Mouse (Mus musculus): ENCODE data around the gene Tlr7. TPM values are rescaled to one million over a fixed set of nuclear protein-coding genes. Genes with fewer than 3 reads are reported as not detected.
"Not testable (repeated sequence)": the region's sequence is repeated elsewhere in the genome, so short reads cannot be mapped to it uniquely, and the experiment has no call there.

The Tlr7 gene
- polyA plus RNA-seq, 1 experiment from 2014 or later, result 0.35 TPM

DNA sequence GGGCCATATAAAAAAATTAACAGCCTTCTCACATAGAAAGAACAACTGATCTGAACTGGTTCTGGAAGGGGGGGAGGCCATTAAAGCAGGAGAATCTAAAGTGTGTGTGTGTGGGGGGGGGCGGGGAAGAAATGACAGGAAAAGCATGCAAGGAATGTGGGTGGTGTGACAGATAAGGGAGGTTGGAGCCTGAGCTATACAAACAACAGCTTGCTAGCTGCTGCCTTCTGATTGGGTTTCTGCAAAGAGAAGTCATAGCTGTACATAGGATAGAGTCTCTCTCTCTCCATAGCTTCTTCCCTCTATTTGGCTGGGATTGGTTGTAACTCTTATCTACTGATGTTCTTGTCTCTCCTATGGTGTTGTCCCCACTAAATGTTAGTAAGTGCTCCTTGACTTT is 2.2 kb upstream of the Tlr7 start:
- peaks cover 11% of the 10 kb centered on the region for H3K27me3 ChIP-seq
- H3K4me2 ChIP-seq, result no peak overlapping the region
- no peak overlapping the region for H3K4me3 ChIP-seq
- no peak overlapping the region for H3K9ac ChIP-seq
- H3K9me3 ChIP-seq, result no peaks in the 10 kb centered on the region
- WGBS, result 77% methylated on average over 1 of the region's 1 CpGs
- H3K27ac ChIP-seq, result no peak overlapping the region
- no peaks in the 10 kb centered on the region for H3K4me1 ChIP-seq (replicated peaks)
- no peak for ATAC-seq (ENCODE audit: low FRiP score)
- no peaks in the 10 kb centered on the region for H3K36me3 ChIP-seq

DNA sequence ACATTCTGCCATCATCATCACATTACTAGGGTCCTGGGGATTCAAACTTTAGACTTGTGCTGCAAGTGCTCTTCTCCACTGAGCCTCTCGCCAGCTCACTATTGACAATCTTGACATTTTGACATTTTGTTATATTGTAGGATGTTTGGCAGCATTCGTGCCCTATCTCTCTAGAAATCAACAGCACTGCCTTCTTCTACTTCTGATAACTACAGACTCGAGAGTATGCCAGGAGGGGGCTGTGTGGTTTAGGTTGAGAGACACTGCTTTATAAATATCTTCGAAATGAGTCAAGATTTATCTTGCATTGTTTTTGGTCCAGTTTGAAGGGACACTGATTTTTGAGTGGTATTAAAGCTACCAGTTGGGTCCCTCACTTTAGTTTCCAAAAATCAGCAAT is 635 bp upstream of the Tlr7 start:
- no peaks in the 10 kb centered on the region for H3K36me3 ChIP-seq
- no peak for ATAC-seq (ENCODE audit: low FRiP score)
- no peaks in the 10 kb centered on the region for H3K9me3 ChIP-seq
- H3K9ac ChIP-seq, result no peak overlapping the region
- WGBS, result 86% methylated on average over 4 of the region's 4 CpGs
- H3K27me3 ChIP-seq, result peaks cover 15% of the 10 kb centered on the region
- no peak overlapping the region for H3K4me2 ChIP-seq
- no peak overlapping the region for H3K4me3 ChIP-seq
- no peak overlapping the region for H3K27ac ChIP-seq
- no peaks in the 10 kb centered on the region for H3K4me1 ChIP-seq (replicated peaks)

DNA sequence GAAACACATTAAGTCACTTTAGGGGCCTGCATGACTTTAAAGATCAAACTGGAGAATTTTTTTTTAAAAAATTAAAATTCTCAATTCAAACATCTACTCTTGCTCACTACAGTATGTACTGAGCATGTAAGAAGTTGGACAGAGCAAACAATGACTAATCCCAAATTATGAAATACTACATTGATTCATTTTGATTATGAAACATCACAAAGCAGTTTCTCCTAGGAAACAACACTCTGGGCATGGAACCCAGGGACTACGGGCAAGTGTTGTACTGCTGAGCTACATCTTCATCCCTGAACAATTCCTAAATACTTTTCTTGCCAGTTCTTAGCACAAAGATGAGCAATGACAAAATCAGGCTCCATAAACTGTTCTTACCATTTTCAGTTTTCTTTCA is 738 bp downstream of the Tlr7 start:
- no peak overlapping the region for H3K4me2 ChIP-seq
- no peak overlapping the region for H3K9ac ChIP-seq
- H3K27ac ChIP-seq, result no peak overlapping the region
- 93% methylated on average over 1 of the region's 1 CpGs for WGBS
- no peak for ATAC-seq (ENCODE audit: low FRiP score)
- H3K36me3 ChIP-seq, result no peaks in the 10 kb centered on the region
- no peak overlapping the region for H3K4me3 ChIP-seq
- peaks cover 24% of the 10 kb centered on the region for H3K27me3 ChIP-seq
- H3K9me3 ChIP-seq, result no peaks in the 10 kb centered on the region
- no peaks in the 10 kb centered on the region for H3K4me1 ChIP-seq (replicated peaks)

DNA sequence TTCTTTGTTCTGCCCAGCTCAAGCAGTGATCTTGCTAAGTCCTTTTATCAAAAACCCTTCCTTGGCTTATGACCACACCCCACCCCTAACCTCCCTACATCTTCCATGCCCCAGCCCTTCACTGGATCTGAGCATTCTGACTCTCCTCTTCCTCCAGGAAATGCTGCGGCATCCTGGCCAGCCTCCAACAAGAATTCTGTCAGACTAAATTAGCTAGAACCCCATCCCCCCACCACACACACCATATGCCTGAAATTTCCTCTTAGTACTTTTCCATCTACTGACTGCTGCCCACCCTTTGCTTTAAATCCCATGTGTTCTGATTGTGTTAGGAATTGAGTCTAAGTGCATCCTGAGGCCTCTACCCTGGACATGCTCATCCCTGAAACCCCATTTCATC is 1.3 kb downstream of the Tlr7 start:
- no peak for ATAC-seq (ENCODE audit: low FRiP score)

DNA sequence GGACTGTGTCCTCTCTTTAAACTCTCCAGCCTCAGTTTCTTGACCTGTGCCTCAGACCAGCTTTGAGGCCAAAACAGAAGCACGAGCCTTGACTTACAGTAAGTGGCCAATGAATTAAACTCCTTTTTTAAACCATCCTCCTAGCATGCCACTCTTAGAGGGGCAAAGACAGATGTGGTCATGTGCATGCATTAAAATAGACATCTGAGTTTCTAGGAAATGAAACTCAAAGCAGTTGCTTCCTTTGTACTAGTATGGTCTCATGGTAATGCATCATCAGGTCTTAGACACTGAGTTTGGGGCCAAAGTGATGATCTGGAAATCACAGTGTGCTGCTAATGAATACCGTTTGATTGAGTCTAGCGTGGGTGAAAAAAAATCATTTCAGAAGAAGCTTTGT is 1.8 kb downstream of the Tlr7 start:
- 92% methylated on average over 3 of the region's 3 CpGs for WGBS
- H3K4me1 ChIP-seq (replicated peaks), result no peaks in the 10 kb centered on the region
- peaks cover 26% of the 10 kb centered on the region for H3K27me3 ChIP-seq
- no peak overlapping the region for H3K9ac ChIP-seq
- no peaks in the 10 kb centered on the region for H3K9me3 ChIP-seq
- no peak overlapping the region for H3K4me2 ChIP-seq
- H3K27ac ChIP-seq, result no peak overlapping the region
- ATAC-seq (ENCODE audit: low FRiP score), result no peak
- H3K4me3 ChIP-seq, result no peak overlapping the region
- H3K36me3 ChIP-seq, result no peaks in the 10 kb centered on the region

More for the DNA sequence above, 1.3 kb downstream of the Tlr7 start:
- Histone ChIP-seq H3K4me2 (no peak overlapping the region), H3K27ac (no peak overlapping the region), H3K27me3 (peaks cover 24% of the 10 kb centered on the region), H3K36me3 (no peaks in the 10 kb centered on the region), H3K4me3 (no peak overlapping the region), H3K9ac (no peak overlapping the region), H3K4me1 (replicated peaks) (no peaks in the 10 kb centered on the region), H3K9me3 (no peaks in the 10 kb centered on the region)
- WGBS, result 62% methylated on average over 1 of the region's 1 CpGs

DNA sequence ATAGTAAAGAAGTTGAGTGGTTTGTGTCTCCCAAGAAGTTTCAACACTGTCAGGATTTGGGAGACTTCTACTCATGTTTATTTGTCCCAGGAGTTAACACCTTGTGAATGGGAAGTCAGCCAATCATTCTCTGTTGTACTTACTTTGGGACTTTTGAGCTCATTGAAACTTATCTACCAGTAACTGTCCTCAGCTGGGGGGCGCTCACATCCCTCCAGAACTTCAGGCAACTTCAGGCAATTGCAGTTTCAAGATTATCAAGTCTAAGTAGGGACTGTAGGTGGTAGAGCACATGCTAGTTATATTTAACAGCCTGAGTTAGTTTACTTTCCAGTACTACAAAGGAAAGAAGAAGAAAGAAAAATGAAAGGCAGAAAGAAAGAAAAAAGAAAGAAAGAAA is 6.6 kb downstream of the Tlr7 start:
- Histone ChIP-seq H3K4me3 (no peak overlapping the region), H3K27me3 (peaks cover 36% of the 10 kb centered on the region), H3K27ac (no peak overlapping the region), H3K9ac (no peak overlapping the region), H3K36me3 (no peaks in the 10 kb centered on the region), H3K4me1 (replicated peaks) (no peaks in the 10 kb centered on the region), H3K9me3 (no peaks in the 10 kb centered on the region), H3K4me2 (no peak overlapping the region)
- no peak for ATAC-seq (ENCODE audit: low FRiP score)
- WGBS, result 43% methylated on average over 1 of the region's 1 CpGs

DNA sequence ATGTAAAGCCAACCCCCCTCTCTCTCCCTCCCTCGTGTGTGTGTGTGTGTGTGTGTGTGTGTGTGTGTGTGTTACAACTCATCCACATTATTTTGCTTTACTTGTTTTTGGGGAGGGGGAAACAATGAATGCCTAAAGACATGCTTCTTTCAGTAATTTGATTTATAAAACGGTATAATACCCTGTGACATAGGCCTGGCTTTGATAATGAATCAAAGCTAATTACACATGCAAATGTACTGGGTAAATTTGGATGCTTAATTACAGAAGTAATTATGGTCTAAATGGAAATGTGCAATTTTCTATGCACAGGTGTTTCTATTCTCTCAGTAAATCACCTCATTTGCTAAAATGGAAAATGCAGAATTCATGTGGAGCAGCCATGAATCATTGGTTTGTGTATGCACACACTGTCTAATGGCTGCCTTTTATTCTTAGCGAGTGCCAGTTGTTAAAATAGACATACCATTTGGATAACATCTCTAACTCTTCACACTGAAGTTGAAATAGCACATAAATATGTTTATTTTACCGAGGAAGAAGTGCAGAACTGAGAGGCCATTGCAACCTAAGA is 9.0 kb downstream of the Tlr7 start:
- Histone ChIP-seq H3K4me2 (no peak overlapping the region), H3K27me3 (peaks cover 35% of the 10 kb centered on the region), H3K36me3 (no peaks in the 10 kb centered on the region), H3K4me3 (no peak overlapping the region), H3K27ac (no peak overlapping the region), H3K4me1 (replicated peaks) (no peaks in the 10 kb centered on the region), H3K9ac (no peak overlapping the region), H3K9me3 (no peaks in the 10 kb centered on the region)
- ATAC-seq (ENCODE audit: low FRiP score), result peak; percentile 57; the same call in 1 of the 2 replicates
- 52% methylated on average over 4 of the region's 4 CpGs for WGBS

DNA sequence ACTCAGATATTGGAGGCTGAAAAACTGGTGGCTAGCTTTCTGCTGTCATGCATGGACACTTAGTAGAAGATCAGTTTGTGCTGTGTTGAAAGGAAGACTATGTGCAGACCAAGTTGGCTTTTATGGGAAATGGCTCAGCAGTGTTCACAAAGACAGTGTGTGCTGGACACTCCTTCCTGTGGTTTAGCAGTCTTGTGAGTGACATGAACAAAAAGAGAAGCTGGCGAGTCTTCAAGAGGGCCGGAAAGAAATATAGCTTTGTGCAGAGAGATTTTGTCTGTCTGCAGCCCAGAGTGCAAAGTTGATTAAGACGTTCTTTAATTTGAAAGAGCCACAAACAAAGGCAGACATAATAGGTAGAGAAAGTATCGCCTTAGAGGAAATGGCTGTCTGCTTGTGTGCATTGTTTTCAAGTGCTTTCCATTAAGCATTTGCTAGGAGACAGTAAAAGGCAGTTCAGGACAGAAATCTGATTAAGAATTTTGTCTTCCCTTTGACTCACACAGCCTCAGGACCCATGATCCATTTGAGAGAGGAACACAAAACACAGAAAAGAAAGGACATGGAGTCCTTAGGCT is 11.4 kb downstream of the Tlr7 start:
- Histone ChIP-seq H3K36me3 (no peaks in the 10 kb centered on the region), H3K4me1 (replicated peaks) (no peaks in the 10 kb centered on the region), H3K9me3 (no peaks in the 10 kb centered on the region), H3K4me2 (no peak overlapping the region), H3K27ac (no peak overlapping the region), H3K4me3 (no peak overlapping the region), H3K9ac (no peak overlapping the region), H3K27me3 (peaks cover 33% of the 10 kb centered on the region)
- ATAC-seq (ENCODE audit: low FRiP score), result peak; percentile 28; the same call in 1 of the 2 replicates
- WGBS, result 29% methylated on average over 4 of the region's 4 CpGs

DNA sequence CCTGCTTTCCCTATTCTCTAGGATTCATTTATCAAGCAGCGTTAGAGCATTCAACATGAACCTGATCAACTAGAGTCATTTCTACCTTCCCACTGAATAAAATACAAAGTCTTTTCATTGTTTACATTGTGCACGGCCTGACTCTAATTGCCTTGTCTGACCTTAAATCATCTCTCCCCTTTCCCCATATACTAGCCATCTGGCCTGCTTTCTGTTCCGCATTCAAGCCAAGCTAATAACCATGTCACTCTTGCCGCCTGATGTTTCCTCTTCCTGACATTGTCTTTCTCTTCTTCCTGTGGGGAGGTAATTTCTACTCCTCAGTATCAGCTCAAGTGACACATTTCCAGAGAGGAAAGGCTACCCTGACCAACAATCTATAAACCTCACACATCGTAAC is 14.6 kb downstream of the Tlr7 start:
- Histone ChIP-seq H3K4me2 (no peak overlapping the region), H3K4me3 (no peak overlapping the region), H3K9me3 (no peaks in the 10 kb centered on the region), H3K4me1 (replicated peaks) (no peaks in the 10 kb centered on the region), H3K9ac (no peak overlapping the region), H3K27me3 (peaks cover 37% of the 10 kb centered on the region), H3K27ac (no peak overlapping the region), H3K36me3 (no peaks in the 10 kb centered on the region)
- WGBS, result 45% methylated on average over 5 of the region's 5 CpGs
- ATAC-seq (ENCODE audit: low FRiP score), result no peak

DNA sequence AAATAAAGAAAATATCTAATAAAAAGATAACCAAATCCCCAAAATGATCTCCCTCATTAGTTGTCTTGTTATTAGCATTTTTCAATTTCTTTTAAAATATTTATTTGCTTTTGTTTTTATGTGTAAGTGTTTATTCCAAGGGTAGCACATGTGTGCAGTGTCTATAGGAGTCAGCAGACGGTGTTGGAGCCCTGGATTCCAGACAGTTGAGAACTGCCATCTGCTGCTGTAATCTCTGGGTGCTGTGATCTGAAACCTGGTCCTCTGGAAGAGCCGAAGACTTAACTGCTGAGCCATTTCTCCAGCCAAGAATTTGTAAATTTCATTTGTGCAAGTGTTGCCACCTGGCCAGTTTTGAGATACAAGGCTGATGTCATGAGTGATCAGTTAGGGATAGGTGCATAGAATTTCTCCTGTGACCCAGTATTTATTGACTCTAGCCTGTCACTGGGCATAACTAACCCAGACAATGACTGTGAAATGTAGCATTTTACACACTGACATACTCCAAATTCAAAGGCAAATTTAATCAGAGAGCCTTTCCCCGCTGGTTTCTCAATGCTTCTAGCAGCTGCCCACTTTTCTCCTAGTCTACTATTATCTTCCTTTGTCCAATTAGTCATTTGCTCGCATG is 15.1 kb downstream of the Tlr7 start:
- Histone ChIP-seq H3K27me3 (peaks cover 31% of the 10 kb centered on the region), H3K4me3 (no peak overlapping the region), H3K36me3 (no peaks in the 10 kb centered on the region), H3K9me3 (no peaks in the 10 kb centered on the region), H3K27ac (no peak overlapping the region), H3K9ac (no peak overlapping the region), H3K4me1 (replicated peaks) (no peaks in the 10 kb centered on the region), H3K4me2 (no peak overlapping the region)
- no peak for ATAC-seq (ENCODE audit: low FRiP score)
- 48% methylated on average over 4 of the region's 4 CpGs for WGBS

DNA sequence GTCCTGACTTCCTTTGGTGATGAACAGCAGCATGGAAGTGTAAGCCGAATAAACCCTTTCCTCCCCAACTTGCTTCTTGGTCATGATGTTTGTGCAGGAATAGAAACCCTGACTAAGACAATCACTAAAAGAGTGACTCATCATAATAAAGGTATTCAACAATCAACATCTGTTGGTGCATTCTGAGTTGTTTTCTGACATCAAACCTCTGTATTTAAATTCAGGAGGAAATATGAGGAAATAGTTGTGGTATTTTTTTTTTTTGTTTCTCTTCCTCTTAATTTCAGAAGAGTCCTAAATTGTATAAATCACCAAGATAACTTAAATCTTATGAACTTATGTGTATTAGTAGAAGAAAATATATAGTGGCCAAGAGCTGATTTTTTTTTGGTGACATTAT is 28.3 kb downstream of the Tlr7 start:
- WGBS, result 75% methylated on average over 1 of the region's 1 CpGs
- not testable (repeated sequence) for H3K9me3 ChIP-seq; H3K4me1 ChIP-seq (replicated peaks); H3K27me3 ChIP-seq; H3K9ac ChIP-seq; H3K27ac ChIP-seq; H3K4me2 ChIP-seq; ATAC-seq (ENCODE audit: low FRiP score); H3K36me3 ChIP-seq; H3K4me3 ChIP-seq

DNA sequence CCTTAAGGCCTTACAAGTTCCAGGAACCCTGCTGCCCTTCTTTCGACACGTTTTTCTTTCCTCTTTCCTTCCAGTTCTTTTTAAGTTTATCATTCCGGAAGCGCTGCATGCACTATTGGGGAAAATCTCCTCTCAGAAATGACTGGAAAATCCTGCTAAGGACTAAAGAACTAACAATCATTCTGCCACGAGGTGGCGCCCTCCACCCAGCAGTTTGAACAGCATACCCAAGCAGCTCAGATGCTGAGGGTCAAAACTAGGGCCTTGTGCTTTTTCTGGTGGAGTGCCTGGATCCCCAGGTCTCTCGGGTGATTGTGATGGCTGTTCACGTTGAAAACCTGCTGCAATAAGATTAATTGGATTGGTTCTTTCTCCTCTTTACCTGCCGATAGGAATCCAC is 53.4 kb downstream of the Tlr7 start:
- no peak overlapping the region for H3K27ac ChIP-seq
- no peak overlapping the region for H3K4me3 ChIP-seq
- no peaks in the 10 kb centered on the region for H3K36me3 ChIP-seq
- H3K27me3 ChIP-seq, result peaks cover 7% of the 10 kb centered on the region; the same call in 1 of the 2 replicates
- H3K4me1 ChIP-seq (replicated peaks), result no peaks in the 10 kb centered on the region
- H3K4me2 ChIP-seq, result no peak overlapping the region
- H3K9ac ChIP-seq, result no peak overlapping the region
- H3K9me3 ChIP-seq, result no peaks in the 10 kb centered on the region
- ATAC-seq (ENCODE audit: low FRiP score), result no peak
- WGBS, result 18% methylated on average over 9 of the region's 9 CpGs

DNA sequence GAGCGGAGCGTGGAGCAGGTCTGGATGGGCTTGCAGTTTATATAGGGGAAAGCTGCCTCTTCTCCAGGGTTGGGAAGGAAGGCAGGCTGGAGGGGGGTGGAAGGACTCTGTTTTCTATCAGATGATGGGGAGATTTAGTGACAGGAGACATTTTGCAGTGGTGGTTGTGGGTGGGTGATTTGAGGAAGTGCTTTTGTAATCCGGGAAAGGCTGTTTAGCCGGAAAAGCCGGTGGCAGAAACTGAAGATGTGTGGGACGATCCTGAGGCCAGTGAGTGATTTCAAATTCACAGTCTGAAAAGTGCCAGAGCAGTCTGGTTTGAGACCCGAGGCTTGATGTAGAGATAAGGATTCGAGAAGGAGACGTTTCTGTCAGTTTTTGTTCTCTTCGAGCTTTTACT is 53.8 kb downstream of the Tlr7 start:
- Histone ChIP-seq H3K27ac (no peak overlapping the region), H3K9me3 (no peaks in the 10 kb centered on the region), H3K4me2 (no peak overlapping the region), H3K9ac (no peak overlapping the region), H3K27me3 (peaks cover 7% of the 10 kb centered on the region; the same call in 1 of the 2 replicates), H3K4me1 (replicated peaks) (no peaks in the 10 kb centered on the region), H3K36me3 (no peaks in the 10 kb centered on the region), H3K4me3 (no peak overlapping the region)
- ATAC-seq (ENCODE audit: low FRiP score), result no peak
- 66% methylated on average over 10 of the region's 10 CpGs for WGBS

Data from hindbrain, embryonic 13.5 days (tissue).